Mouse (Mus musculus): ENCODE results near the gene Arpc1a.
"Not testable (repeated sequence)": the region's sequence is repeated elsewhere in the genome, so short reads cannot be mapped to it uniquely, and the experiment has no call there.

Arpc1a gene

DNA sequence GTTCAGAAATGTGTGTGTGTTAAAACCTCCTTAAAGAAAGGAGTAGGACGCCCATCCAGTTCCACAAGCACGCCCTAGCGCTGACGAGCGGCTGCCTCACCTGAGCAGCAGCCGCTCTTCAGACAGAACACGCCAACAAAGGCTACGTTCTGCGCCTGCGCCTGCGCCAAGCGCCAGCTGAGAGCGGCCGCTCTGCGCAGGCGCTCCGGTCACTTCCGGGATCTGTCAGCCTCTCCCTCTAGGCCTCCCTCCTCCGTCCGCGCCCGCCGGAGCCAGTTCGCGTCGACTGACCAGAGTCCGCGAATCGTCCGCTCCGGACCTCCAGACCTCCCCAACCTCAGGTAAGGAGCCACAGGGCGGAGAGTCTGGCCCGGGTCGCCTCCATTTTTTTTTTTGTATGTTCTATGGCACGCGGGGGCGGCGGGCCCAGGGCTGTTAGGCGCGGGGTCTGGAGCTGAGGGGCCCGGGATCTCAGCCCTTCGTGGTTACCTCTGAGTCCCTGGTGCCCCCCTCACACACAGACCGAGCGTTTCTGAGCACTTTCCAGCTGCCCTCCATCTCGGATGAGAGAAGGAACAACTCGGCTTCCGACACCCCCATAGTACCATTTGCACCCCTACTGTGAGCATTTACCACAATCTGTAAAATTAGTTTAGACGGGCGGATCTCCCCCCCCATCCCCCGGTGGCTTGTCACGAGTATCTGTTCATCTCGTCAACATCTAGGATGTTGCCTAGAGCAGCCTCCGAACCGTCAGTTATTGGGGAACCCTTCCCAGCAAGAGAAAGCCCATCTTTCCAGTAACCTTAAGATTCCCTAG lies at the start of gene Arpc1a, which contains the start of gene Kpna7:
Gene Arpc1a (plus strand): TSS at position 199 of the 820 bp plus-strand sequence.
Gene Kpna7 (minus strand): TSS at position 399 of the 820 bp plus-strand sequence.
- peak; percentile 92 for DNase-seq

DNA sequence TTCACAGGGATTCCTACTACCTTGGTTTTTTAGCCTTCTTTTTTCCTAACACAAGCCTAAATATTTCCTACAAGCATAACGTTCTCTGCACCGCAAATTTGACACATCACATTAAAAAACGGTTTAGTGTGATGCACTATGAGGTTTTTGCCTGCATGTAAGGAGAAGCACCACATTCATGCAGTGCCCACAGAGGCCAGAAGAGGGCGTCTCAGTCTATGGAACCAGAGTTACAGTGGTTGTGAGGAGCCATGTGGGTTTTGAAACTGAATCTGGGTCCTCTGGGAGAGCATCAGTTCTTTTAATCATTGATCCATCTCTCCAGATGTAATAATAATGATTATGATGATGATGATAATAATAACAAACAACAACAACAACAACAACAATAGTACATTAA lies 42.0 kb upstream of the Arpc1a start:
- peak; percentile 15 for DNase-seq

GRCm38 (mm10) chr5:145042690-145043089 lies 40.9 kb upstream of the Arpc1a start, which contains the start of gene 1700018F24Rik:
Gene 1700018F24Rik (plus strand): TSS chr5:145042990.
- not testable (repeated sequence) for DNase-seq

GRCm38 (mm10) chr5:145054187-145054586 lies 29.4 kb upstream of the Arpc1a start:
- DNase-seq = not testable (repeated sequence)

GRCm38 (mm10) chr5:145057907-145058306 lies 25.7 kb upstream of the Arpc1a start:
- DNase-seq = no peak

- DNase-seq = no peak
These were observed 24.9 kb upstream of the Arpc1a start for GRCm38 (mm10) chr5:145058722-145059121.

GRCm38 (mm10) chr5:145059524-145059923 lies 24.1 kb upstream of the Arpc1a start:
- DNase-seq = no peak

DNA sequence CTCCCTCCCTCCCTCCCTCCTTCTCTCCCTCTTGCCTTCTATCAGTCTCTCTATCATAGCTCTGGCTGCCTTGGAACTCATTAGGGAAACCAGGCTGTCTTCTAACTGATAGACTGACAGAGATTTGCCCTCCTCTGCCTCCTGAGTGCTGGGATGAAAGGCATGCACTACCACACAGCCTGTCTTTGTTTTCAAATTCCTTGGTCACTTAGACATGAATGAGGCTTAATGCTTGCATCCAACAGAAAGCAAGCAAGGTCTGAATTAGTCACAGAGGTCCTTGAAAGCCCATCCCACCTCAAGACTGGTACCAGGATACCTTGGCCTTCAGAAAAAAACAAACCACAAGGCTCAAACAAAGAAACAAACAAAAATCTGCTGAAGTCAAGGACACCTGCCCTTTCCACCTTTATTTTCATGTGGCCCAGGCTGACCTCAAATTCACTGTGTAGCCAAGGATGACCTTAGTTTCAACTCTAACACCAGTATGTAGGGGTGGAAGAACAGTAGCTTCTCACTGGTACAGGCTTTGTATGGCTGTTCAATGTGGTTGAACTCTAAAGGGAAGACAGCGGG lies 18.8 kb upstream of the Arpc1a start:
- no peak for DNase-seq

GRCm38 (mm10) chr5:145068863-145069262 lies 14.8 kb upstream of the Arpc1a start:
- DNase-seq = no peak

DNA sequence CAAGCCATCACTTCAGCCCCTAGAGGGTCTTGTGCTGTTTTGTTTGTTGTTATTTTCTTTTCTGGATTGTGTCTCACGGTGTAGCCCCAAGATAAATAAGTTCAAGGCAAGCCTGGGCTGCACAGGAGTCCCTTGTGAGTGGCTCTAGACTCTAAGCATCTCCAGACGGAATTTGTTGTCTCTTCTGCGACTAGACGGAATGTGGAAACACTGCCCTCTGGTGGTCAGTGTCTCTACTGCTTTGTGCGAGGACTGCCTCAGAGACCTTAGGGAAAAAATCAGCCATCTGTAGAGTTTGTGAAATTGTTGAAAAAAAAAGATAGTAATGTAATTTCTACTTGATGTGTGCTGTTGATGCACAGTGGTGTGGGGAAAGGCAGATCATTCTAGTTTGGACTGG lies 13.9 kb upstream of the Arpc1a start:
- peak; percentile 84 for DNase-seq

- no peak for DNase-seq
These were observed 12.3 kb upstream of the Arpc1a start for GRCm38 (mm10) chr5:145071342-145071741.

DNA sequence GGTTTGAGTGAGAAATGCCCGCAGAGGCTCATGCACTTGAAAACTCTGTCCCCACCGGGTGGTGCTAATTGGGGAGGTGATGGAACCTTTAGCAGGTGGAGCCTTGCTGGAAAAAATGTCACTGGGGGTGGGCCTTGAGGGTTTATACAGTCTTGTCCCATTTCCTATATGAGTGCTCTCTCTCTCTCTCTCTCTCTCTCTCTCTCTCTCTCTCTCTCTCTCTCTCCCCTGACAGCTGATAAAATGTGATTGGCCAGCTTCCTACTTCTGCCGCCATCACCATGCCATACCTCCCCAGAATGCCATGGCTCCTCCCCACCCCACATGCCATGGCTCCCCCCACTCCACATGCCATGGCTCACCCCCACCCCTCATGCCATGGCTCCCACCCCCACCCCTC lies 8.5 kb upstream of the Arpc1a start:
- no peak for DNase-seq

DNA sequence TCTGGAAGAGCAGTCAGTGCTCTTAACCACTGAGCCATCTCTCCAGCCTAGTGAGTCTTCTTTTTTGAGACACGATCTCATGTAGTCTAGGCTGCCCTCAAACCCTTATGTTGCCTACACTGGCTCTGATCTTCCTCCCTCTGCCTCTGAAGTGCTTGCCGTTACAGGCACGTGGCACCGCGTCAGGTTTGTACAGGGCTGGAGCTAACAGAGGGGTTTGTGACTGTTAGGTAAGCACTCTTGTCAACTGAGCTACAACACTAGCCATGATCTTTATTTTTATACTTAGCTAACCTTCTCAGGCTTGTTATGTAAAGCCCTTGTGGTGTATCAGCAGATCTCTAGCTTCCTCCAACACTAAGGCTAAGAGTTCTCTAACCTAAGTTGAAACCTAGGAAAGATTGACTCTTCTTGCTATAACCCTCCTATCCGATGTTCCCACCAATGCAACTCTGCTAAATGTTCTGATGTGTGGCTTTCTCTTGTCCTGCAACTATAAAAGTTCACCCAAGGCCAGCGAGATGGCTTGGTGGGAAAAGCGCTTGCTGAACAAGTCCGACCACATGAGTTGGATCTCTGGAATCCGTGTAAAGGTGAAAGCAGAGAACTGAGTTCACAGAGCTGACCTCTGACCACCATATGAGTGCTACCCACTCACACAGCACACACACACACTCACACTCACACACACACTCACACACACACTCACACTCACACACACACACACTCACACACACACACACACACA lies 1.6 kb upstream of the Arpc1a start:
- no peak for DNase-seq

- DNase-seq = not testable (repeated sequence)
These were observed 429 bp upstream of the Arpc1a start for GRCm38 (mm10) chr5:145083201-145083600.

- DNase-seq = no peak
These were observed 1.2 kb downstream of the Arpc1a start for GRCm38 (mm10) chr5:145084822-145085221.

DNA sequence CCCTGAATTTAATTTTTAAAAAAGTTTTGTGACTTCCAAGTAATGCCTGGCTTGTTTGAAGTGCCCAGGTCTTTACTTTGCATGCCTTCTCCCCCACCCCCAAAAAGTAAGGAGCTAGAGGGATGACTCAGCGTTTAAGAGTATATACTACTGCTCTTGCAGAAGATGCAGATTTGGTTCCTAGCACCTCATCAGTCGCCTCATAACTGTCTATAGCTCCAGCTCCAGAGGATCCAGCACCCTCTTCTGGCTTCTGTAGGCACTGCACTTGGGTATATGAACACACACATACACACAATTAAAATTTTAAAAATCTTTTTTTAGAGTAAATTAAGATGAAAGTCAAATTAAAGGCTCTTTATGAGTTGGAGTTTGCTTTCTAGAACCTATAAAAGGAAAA lies 4.6 kb downstream of the Arpc1a start:
- DNase-seq = no peak

- DNase-seq = no peak
These were observed 6.2 kb downstream of the Arpc1a start for GRCm38 (mm10) chr5:145089878-145090277.

- no peak for DNase-seq
These were observed 12.6 kb downstream of the Arpc1a start for GRCm38 (mm10) chr5:145096195-145096594.

GRCm38 (mm10) chr5:145098340-145098821 lies 14.8 kb downstream of the Arpc1a start:
- DNase-seq = no peak

- DNase-seq = no peak
These were observed 17.3 kb downstream of the Arpc1a start for GRCm38 (mm10) chr5:145100960-145101359.

DNA sequence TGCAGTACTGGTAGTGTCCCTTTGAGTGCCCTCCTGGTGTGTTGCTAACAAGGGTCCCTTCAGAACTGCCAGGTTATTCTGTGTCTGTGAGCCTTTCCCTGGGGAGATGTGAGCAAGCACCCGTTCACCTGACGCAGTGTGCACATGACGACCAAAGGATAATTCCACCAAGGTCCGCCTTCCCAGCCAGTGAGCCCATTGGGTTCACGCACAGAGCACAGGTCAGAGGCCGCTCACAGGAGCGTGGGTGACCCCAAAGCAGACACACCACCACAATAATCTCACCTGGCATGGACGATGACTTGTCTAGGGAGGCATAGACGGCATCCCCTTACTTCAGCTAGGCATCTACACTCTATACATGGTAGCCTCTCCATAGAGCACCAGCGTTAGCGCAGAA lies 17.8 kb downstream of the Arpc1a start:
- not testable (repeated sequence) for DNase-seq

DNA sequence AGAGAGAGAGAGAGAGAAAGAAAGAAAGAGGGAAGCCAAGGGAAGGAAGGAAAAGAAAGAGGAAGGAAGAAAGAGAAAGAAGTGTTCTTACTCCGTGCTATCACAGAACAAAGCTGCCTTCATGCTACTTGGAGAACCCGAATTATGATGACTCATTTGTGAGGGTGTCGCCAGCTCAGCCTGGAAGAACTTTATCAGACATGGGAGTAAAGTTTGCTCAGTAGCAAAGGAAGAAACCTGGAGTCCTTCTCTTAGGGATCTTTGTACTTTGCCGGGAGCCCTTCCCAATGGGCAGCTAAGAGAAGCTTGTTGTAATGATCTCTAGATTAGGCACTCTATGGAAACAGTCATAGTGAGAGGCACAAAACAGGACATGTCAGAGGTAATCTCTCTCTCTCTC lies 19.1 kb downstream of the Arpc1a start:
- no peak for DNase-seq

GRCm38 (mm10) chr5:145104328-145104727 lies 20.7 kb downstream of the Arpc1a start:
- no peak for DNase-seq

Data from right cerebral cortex, postnatal 14 days (tissue).